Mouse (Mus musculus) testis, adult 2 months (tissue): ENCODE measurements around the gene Stt3a.

Source experiments
- CTCF ChIP-seq: fragments of 200-500 bp; IDR thresholded peaks from 2 replicates; pipeline ENCODE4 v1.5.1; 2012; ENCODE audit warnings: low read depth, mild to moderate bottlenecking, inconsistent platforms, low read length, moderate library complexity; ENCODE audit not compliant: control insufficient read depth, insufficient read depth, insufficient replicate concordance
- POLR2A ChIP-seq: fragments of 200-500 bp; IDR thresholded peaks from 2 replicates; pipeline ENCODE4 v1.6.1; 2012; ENCODE audit warnings: low read depth, mild to moderate bottlenecking, inconsistent platforms, low read length, moderate library complexity; ENCODE audit not compliant: control insufficient read depth

DNA sequence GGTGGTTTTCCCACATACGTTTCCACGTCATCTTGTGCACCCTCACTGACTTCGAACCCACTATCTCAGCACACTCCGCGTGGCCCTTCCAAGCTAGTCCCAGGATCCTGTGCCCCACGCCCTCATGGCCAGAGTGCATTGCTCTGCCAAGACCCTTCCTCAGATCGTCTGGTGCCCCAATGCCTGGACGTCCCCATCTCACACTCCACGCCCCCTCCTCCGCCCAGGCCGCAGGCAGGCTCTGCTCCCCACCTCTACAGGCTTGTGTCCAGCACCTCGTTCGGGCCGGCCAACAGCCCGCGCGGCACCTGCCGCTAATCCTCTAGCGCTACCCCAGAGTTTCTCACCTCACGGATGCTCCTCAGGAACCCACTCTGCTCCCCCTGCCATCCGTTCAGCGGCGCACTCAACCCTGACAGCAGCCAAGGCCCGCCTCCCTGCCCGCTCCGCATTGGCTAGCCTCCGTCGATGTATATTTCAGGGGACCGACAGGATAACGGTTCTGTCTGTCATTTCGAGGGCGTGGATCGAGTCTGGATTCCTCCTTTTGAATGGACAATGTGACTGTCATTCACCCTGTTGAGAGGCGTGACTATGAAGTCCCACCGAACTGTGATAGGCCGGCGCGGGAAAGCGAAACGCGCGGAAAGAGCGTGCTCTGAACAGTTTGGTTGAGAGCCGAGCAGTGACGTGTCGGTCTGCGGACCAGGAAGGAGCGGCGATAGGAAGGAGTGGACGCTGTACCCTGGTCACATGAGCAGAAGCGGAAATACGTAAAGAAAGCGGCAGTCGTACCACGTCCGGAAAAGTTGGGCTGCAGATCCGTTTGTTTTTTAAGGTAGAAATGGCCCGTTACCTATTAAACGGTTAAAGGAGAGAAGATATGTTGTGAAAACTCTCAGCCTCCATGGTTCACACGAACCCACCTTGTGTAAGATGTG, at the start of gene Stt3a:
- peak; percentile 75 for TF ChIP-seq POLR2A
- TF ChIP-seq CTCF: no peak
